Mouse (Mus musculus) stomach, postnatal 0 days (tissue): Measurements from ENCODE around the gene Clec12a. TPM values are rescaled to one million over a fixed set of nuclear protein-coding genes. Genes with fewer than 3 reads are reported as not detected.

ENCODE experiments used
- ATAC-seq: fragments of 200-750 bp; cut with Nextera tagmentation; 2 replicates; pipeline ENCODE4 v1.8.0; 2017; ENCODE audit not compliant: low FRiP score, low TSS enrichment
- DNase-seq: peaks from one replicate; pipeline ENCODE4 v3.0.0-alpha.2; 2016; ENCODE audit warnings: low spot score
- H3K27ac ChIP-seq: fragments of 300-500 bp; sonication (generic); replicated peaks from 2 replicates; pipeline ENCODE4 v1.5.1; 2014; ENCODE audit warnings: mild to moderate bottlenecking, control low read depth
- H3K27me3 ChIP-seq: fragments of 300-500 bp; sonication (generic); 2 replicates; pipeline ENCODE4 v1.6.1; 2014; ENCODE audit warnings: low read length; ENCODE audit not compliant: control insufficient read depth, insufficient read depth
- H3K36me3 ChIP-seq: fragments of 300-500 bp; sonication (generic); 2 replicates; pipeline ENCODE4 v1.6.1; 2014; ENCODE audit warnings: low read length, mixed read lengths; ENCODE audit not compliant: control insufficient read depth, insufficient read depth
- H3K4me1 ChIP-seq: fragments of 300-500 bp; sonication (generic); replicated peaks from 2 replicates; pipeline ENCODE4 v1.6.1; 2014; ENCODE audit warnings: antibody characterized with exemption; ENCODE audit not compliant: control insufficient read depth, insufficient read depth
- H3K4me2 ChIP-seq: fragments of 300-500 bp; sonication (generic); replicated peaks from 2 replicates; pipeline ENCODE4 v1.6.1; 2014; ENCODE audit warnings: low read depth, mild to moderate bottlenecking, control low read depth, moderate library complexity
- H3K4me3 ChIP-seq: fragments of 300-500 bp; sonication (generic); 2 replicates; pipeline ENCODE4 v1.5.1; 2014; ENCODE audit warnings: low read depth, low read length, control low read depth
- H3K9ac ChIP-seq: fragments of 300-500 bp; sonication (generic); 2 replicates; pipeline ENCODE4 v1.6.1; 2014; ENCODE audit warnings: mild to moderate bottlenecking, low read length, control low read depth, mixed read lengths
- H3K9me3 ChIP-seq: fragments of 300-500 bp; sonication (generic); 2 replicates; pipeline ENCODE4 v1.6.1; 2016; ENCODE audit warnings: low read length; ENCODE audit not compliant: control insufficient read depth
- CTCF ChIP-seq: IDR thresholded peaks from 2 replicates; pipeline ENCODE4 v1.5.1; 2016; ENCODE audit warnings: antibody characterized with exemption, low read depth, mild to moderate bottlenecking, moderate library complexity
- EP300 ChIP-seq: optimal IDR thresholded peaks from 2 replicates; pipeline ENCODE3; 2016; ENCODE audit warnings: antibody characterized with exemption
- WGBS: fragments of 180-500 bp; shearing (Covaris S2); extraction: QIAGEN DNeasy Blood & Tissue Kit; methylation state at CpG from one replicate; pipeline ENCODE4 v1.1.7; 2014; 5-methylcytosine and 5-hydroxymethylcytosine counted together
- polyA plus RNA-seq: library from polyadenylated mRNA; unstranded; fragments of >200 nt; fragmentation: Nextera tagmentation; extraction: Ambion mirVana; gene quantifications from 2 replicates; pipeline ENCODE4 v1.2.1, GENCODE M21; 2015

Gene Clec12a
- polyA plus RNA-seq, 1 experiment from 2014 or later: 0.40 TPM

DNA sequence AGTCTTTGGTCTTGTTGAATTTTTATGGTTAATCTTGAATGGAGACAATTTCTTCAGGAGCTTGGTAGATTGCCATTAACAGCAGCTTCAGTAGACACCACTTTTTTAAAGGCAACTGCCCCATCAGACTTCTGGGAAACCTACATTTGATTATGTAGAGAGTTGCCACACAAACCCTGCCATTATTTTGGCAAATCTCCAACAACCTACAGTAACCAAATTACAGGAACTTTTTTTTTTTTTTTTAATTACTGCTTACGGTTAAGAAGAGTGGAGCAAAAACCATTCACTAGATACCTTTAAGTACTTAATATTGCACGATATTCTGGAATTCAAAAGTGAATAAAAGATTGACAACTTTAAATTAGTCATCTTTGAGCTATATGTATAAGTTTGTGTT, 17.0 kb downstream of the Clec12a start:
- Histone ChIP-seq H3K4me3 (no peak overlapping the region), H3K36me3 (no peaks in the 10 kb centered on the region), H3K4me1 (no peaks in the 10 kb centered on the region), H3K27me3 (no peaks in the 10 kb centered on the region), H3K9me3 (no peaks in the 10 kb centered on the region), H3K4me2 (no peak overlapping the region), H3K9ac (no peak overlapping the region), H3K27ac (no peak overlapping the region)
- TF ChIP-seq EP300 (no peak), CTCF (no peak)
- no peak for ATAC-seq
- no peak for DNase-seq
- WGBS: 87% methylated on average over 2 of the region's 2 CpGs

GRCm38 (mm10) chr6:129363942-129364341, 21.5 kb downstream of the Clec12a start:
- TF ChIP-seq EP300 (no peak), CTCF (no peak)
- Histone ChIP-seq H3K4me2 (no peak overlapping the region), H3K4me3 (no peak overlapping the region), H3K9ac (no peak overlapping the region), H3K27ac (no peak overlapping the region), H3K9me3 (no peaks in the 10 kb centered on the region), H3K4me1 (no peaks in the 10 kb centered on the region), H3K27me3 (no peaks in the 10 kb centered on the region), H3K36me3 (no peaks in the 10 kb centered on the region)
- 37% methylated on average over 1 of the region's 1 CpGs for WGBS
- no peak for ATAC-seq
- no peak for DNase-seq

DNA sequence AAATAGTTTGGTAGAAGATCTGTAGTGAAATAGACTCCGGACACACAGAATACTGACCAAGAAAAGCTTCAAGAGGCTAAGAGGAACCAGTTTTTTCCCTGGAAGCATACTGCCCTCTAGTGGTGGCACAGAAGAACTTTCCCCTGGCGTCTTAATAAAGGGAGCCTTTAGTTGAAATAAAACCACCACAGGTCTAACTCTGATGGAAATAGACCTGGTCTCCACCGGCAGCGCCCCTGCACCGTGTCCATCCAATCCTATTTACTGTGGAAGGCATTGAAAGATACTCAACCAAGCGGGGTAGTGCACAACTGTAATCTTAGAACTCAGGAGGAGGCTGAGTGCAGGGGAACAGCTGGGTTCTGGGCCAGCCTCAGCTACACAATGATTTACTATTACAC, 23.5 kb downstream of the Clec12a start:
- TF ChIP-seq CTCF (peak; percentile 92), EP300 (no peak)
- no peaks in the 10 kb centered on the region for H3K9me3 ChIP-seq
- H3K9ac ChIP-seq: no peak overlapping the region
- WGBS: 6% methylated on average over 6 of the region's 6 CpGs
- ATAC-seq (peak; percentile 56; the same call in 1 of the 2 replicates), DNase-seq (peak; percentile 36)
- H3K4me1 ChIP-seq: no peaks in the 10 kb centered on the region
- H3K27ac ChIP-seq: no peak overlapping the region
- no peak overlapping the region for H3K4me3 ChIP-seq
- H3K27me3 ChIP-seq: no peaks in the 10 kb centered on the region
- H3K36me3 ChIP-seq: no peaks in the 10 kb centered on the region
- no peak overlapping the region for H3K4me2 ChIP-seq

DNA sequence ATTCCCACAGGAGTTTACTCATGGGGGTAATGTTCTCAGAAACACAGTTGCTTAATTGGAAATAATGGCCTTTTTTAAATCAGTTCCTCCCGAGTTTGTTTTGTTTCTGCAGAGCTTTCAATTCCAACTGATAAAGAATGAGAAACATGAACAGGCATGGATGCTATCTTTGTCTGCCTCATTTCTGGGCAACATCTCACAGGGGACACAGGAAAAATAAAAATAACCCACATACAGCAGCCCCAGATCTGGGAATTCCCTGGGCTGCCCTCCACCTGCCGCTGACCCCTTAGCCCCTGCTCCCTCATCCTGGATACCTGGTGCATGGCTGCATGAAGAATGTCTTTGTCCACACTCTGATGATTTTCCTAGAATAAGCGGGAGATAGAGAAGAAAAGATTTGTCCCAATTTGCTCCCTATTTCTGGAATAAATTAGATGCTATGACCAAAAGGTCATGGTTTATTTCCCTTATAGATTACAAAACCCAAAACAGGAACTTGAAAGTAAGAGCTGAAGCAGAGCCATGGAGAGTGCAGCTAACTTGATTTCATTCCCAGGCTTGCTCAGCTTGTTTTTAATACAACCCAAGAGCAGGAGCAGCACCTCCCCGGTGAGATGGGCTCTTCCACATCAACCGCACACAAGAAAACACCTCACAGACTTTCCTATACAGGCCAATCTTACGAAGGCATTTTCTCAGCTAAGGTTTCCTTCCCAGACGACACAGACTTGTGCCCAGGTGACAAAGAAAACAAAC, 27.1 kb downstream of the Clec12a start:
- ATAC-seq: no peak
- TF ChIP-seq CTCF (no peak), EP300 (no peak)
- WGBS: 65% methylated on average over 7 of the region's 7 CpGs
- Histone ChIP-seq H3K27me3 (no peaks in the 10 kb centered on the region), H3K27ac (no peak overlapping the region), H3K4me2 (no peak overlapping the region), H3K4me3 (no peak overlapping the region), H3K4me1 (no peaks in the 10 kb centered on the region), H3K36me3 (no peaks in the 10 kb centered on the region), H3K9me3 (no peaks in the 10 kb centered on the region), H3K9ac (no peak overlapping the region)
- no peak for DNase-seq

DNA sequence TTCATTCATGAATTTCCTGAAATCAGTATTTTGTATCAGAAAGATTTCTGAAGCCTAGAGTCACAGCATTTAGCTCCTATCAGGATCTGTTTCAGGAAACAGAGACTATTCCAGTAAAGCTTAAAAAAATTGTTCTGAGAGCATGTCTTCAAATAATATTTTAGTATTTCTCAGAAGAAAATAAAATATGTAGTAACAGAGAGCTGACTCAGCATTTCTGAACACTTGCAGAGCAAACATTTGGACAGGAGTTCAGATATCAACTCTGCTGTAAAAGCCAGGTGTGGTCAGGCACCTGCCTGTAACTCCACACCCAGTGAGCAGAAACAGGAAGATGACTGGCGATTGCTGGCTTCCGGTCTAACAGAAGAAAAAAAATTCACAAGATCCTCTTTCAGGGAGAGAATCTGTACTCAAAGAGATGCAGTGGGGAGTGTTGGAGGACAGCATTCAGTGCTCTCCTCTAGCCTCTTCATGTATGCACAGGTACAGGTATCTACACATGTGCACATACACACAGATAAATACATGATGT, 32.5 kb downstream of the Clec12a start:
- DNase-seq (peak; percentile 26), ATAC-seq (peak; percentile 82; the same call in 1 of the 2 replicates)
- Histone ChIP-seq H3K9ac (no peak overlapping the region), H3K4me1 (no peaks in the 10 kb centered on the region), H3K4me2 (no peak overlapping the region), H3K36me3 (no peaks in the 10 kb centered on the region), H3K27ac (no peak overlapping the region), H3K9me3 (no peaks in the 10 kb centered on the region), H3K27me3 (no peaks in the 10 kb centered on the region), H3K4me3 (no peak overlapping the region)
- no peak for TF ChIP-seq CTCF
- no peak for TF ChIP-seq EP300
- WGBS: 47% methylated on average over 2 of the region's 2 CpGs

GRCm38 (mm10) chr6:129380454-129380853, 38.0 kb downstream of the Clec12a start:
- H3K27ac ChIP-seq: no peak overlapping the region
- H3K9me3 ChIP-seq: no peaks in the 10 kb centered on the region
- no peak overlapping the region for H3K4me3 ChIP-seq
- no peak for ATAC-seq
- H3K4me2 ChIP-seq: no peak overlapping the region
- WGBS: 67% methylated on average over 4 of the region's 4 CpGs
- no peaks in the 10 kb centered on the region for H3K27me3 ChIP-seq
- H3K9ac ChIP-seq: no peak overlapping the region
- H3K4me1 ChIP-seq: no peaks in the 10 kb centered on the region
- TF ChIP-seq CTCF: no peak
- no peak for TF ChIP-seq EP300
- H3K36me3 ChIP-seq: no peaks in the 10 kb centered on the region
- DNase-seq: no peak
